Mouse (Mus musculus) forebrain, embryonic 12.5 days (tissue): ENCODE measurements around the gene Mctp1. TPM values are rescaled to one million over a fixed set of nuclear protein-coding genes. Genes with fewer than 3 reads are reported as not detected.
"Not testable (repeated sequence)": the region's sequence is repeated elsewhere in the genome, so short reads cannot be mapped to it uniquely, and the experiment has no call there.

Experiments
- ATAC-seq: fragments of 200-750 bp; cut with Nextera tagmentation; 2 replicates; pipeline ENCODE4 v1.8.0; 2017; ENCODE audit warnings: moderate TSS enrichment; ENCODE audit not compliant: low FRiP score
- H3K27ac ChIP-seq: fragments of 300-500 bp; sonication (generic); 2 replicates; pipeline ENCODE4 v1.5.1; 2016; ENCODE audit warnings: mild to moderate bottlenecking
- H3K27me3 ChIP-seq: fragments of 300-500 bp; sonication (generic); 2 replicates; pipeline ENCODE4 v1.6.1; 2016; ENCODE audit warnings: mild to moderate bottlenecking
- H3K36me3 ChIP-seq: fragments of 300-500 bp; sonication (generic); replicated peaks from 2 replicates; pipeline ENCODE4 v1.6.1; 2016; ENCODE audit warnings: mild to moderate bottlenecking
- H3K4me1 ChIP-seq: fragments of 300-500 bp; sonication (generic); 2 replicates; pipeline ENCODE4 v1.6.1; 2016
- H3K4me2 ChIP-seq: fragments of 300-500 bp; sonication (generic); 2 replicates; pipeline ENCODE4 v1.6.1; 2016; ENCODE audit warnings: mild to moderate bottlenecking, moderate library complexity
- H3K4me3 ChIP-seq: fragments of 300-500 bp; sonication (generic); replicated peaks from 2 replicates; pipeline ENCODE4 v1.5.1; 2016; ENCODE audit warnings: mild to moderate bottlenecking
- H3K9ac ChIP-seq: fragments of 300-500 bp; sonication (generic); 2 replicates; pipeline ENCODE4 v1.6.1; 2016; ENCODE audit warnings: mild to moderate bottlenecking
- H3K9me3 ChIP-seq: fragments of 300-500 bp; sonication (generic); 2 replicates; pipeline ENCODE4 v1.6.1; 2016
- WGBS: fragments of 180-500 bp; shearing (Covaris S2); methylation state at CpG from one replicate; pipeline ENCODE4 v1.1.7; 2016; 5-methylcytosine and 5-hydroxymethylcytosine counted together
- polyA plus RNA-seq: library from polyadenylated mRNA; unstranded; fragments of >200 nt; fragmentation: Nextera tagmentation; extraction: Ambion mirVana; gene quantifications from 2 replicates; pipeline ENCODE4 v1.2.1, GENCODE M21; 2016

Gene Mctp1
- polyA plus RNA-seq, 1 experiment from 2014 or later = 5.6 TPM

DNA sequence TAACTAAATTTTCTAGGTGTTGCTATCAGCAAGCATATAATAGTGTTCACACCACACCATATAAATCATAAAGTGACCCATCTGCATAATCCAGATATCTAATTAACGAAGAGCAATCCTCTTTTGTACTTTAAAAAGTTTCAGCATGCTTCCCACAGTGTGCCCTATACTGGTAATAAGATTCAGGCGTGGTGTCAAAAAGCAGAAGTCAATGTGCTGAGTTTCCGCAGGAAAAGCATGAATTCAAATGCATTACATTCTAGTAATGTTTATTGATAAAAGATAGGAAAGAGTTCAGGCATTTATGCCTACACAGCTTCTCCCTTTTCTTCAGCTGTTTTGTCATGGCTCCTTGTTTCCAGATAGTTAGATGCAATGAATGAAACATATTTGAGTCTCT is 544.8 kb downstream of the Mctp1 start:
- no peaks in the 10 kb centered on the region for H3K27me3 ChIP-seq
- H3K4me1 ChIP-seq = no peaks in the 10 kb centered on the region
- H3K4me2 ChIP-seq = no peak overlapping the region
- no peak overlapping the region for H3K4me3 ChIP-seq
- ATAC-seq = no peak
- WGBS = 77% methylated on average over 3 of the region's 3 CpGs
- no peak overlapping the region for H3K9ac ChIP-seq
- no peaks in the 10 kb centered on the region for H3K9me3 ChIP-seq
- H3K27ac ChIP-seq = no peak overlapping the region
- no peaks in the 10 kb centered on the region for H3K36me3 ChIP-seq

DNA sequence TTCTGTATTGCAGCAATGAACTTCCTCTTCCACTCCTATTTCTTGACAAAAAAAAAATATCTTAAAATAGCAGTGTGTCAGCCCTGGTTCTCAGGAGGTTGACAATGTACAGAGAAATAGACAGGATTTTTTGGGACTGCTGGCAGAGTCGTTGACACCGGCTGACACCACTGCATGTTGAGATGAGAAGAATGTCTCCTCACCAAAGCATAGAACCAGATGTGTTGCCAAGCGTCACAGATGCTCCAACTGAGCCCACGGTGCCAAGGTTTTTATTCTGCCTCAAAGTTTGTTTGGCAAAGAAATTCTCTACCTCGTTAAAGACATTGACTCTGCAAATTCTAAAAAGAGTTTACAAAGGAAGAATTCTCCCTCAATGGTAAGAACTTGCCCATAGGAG is 548.6 kb downstream of the Mctp1 start:
- Histone ChIP-seq H3K4me3 (no peak overlapping the region), H3K9ac (no peak overlapping the region), H3K4me2 (no peak overlapping the region), H3K27ac (no peak overlapping the region), H3K4me1 (no peaks in the 10 kb centered on the region), H3K27me3 (no peaks in the 10 kb centered on the region), H3K9me3 (no peaks in the 10 kb centered on the region), H3K36me3 (no peaks in the 10 kb centered on the region)
- ATAC-seq = no peak
- 64% methylated on average over 5 of the region's 5 CpGs for WGBS

DNA sequence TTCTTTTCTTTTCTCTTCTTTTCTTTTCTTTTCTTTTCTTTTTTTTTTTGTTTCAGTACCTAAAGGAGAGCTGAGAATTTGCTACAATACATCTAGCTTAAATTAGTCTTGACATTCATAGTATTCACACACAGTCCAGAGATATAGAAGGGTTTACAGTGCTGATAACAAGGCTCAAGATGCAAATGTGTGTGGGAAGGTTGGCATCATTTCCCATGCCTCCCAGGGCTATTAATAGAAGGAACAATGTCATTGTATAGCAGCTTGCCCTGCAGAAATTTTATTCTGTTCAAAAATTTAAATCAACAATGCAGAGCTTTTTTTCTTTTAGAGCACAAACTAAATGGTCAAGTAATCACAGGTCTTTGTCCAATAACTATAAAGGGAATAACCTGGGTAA is 564.9 kb downstream of the Mctp1 start:
- no peaks in the 10 kb centered on the region for H3K4me1 ChIP-seq
- no peak for ATAC-seq
- no peaks in the 10 kb centered on the region for H3K27me3 ChIP-seq
- H3K9me3 ChIP-seq = no peaks in the 10 kb centered on the region
- H3K4me2 ChIP-seq = no peak overlapping the region
- H3K4me3 ChIP-seq = no peak overlapping the region
- no peaks in the 10 kb centered on the region for H3K36me3 ChIP-seq
- no peak overlapping the region for H3K9ac ChIP-seq
- H3K27ac ChIP-seq = no peak overlapping the region

DNA sequence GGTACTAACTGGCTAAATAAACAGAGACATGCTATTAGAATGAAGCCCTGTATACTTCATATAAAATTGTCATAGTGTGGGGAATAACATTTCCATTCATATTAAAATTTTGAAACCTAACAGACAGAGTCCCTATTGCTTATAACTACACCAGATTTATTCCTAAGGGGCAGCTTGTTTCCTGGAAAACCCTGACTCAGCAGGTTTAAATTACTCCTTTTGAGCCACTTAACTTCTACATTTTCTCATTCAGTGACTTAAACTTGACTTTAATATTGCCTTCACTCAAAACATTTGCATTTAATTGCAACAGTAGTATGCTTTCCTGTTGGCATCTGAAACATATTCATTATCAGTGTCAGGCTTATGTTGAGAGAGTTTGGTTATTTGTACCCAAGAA is 583.3 kb downstream of the Mctp1 start:
- Histone ChIP-seq H3K9me3 (no peaks in the 10 kb centered on the region), H3K4me3 (no peak overlapping the region), H3K36me3 (no peaks in the 10 kb centered on the region), H3K4me1 (no peaks in the 10 kb centered on the region), H3K27ac (no peak overlapping the region), H3K27me3 (no peaks in the 10 kb centered on the region), H3K9ac (no peak overlapping the region), H3K4me2 (no peak overlapping the region)
- ATAC-seq = no peak

DNA sequence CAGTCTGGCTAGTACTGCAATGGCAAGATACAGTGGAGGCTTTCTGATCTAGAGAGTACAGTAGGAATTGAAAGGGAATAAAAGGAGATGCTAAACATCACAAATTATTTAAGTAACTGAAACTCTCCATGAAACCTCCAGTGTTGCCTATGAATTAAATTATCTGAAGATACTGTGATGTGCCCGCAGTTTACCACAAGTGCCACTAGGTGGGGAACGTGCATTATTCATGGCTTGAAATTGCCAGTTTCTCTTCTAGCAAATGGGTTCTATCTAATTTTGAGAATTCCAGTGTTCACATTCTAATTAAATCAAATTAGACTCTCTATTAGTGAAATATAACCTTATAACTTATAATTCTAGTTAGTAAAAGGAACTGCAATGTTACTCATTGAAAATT is 585.1 kb downstream of the Mctp1 start:
- Histone ChIP-seq H3K4me3 (no peak overlapping the region), H3K4me2 (no peak overlapping the region), H3K27me3 (no peaks in the 10 kb centered on the region), H3K9ac (no peak overlapping the region), H3K27ac (no peak overlapping the region), H3K36me3 (no peaks in the 10 kb centered on the region), H3K4me1 (no peaks in the 10 kb centered on the region), H3K9me3 (no peaks in the 10 kb centered on the region)
- ATAC-seq = peak; percentile 73; the same call in 1 of the 2 replicates
- 4% methylated on average over 2 of the region's 2 CpGs for WGBS

DNA sequence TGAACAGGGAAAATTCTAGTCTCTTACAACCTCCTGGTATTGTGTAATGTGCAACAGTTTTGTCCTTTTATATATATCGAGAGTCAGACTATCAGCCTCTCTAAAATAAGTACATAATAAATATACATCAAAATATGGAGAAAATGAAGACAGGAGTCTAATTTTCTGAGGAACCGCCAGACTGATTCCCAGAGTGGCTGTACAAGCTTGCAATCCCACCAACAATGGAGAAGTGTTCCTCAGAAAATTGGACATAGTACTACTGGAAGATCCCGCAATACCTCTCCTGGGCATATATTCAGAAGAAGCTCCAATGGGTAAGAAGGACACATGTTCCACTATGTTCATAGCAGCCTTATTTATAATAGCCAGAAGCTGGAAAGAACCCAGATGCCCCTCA is 586.7 kb downstream of the Mctp1 start:
- not testable (repeated sequence) for H3K27ac ChIP-seq, H3K4me2 ChIP-seq, ATAC-seq, H3K36me3 ChIP-seq, H3K9me3 ChIP-seq, H3K9ac ChIP-seq, H3K4me3 ChIP-seq, H3K4me1 ChIP-seq, H3K27me3 ChIP-seq
- 91% methylated on average over 3 of the region's 3 CpGs for WGBS

DNA sequence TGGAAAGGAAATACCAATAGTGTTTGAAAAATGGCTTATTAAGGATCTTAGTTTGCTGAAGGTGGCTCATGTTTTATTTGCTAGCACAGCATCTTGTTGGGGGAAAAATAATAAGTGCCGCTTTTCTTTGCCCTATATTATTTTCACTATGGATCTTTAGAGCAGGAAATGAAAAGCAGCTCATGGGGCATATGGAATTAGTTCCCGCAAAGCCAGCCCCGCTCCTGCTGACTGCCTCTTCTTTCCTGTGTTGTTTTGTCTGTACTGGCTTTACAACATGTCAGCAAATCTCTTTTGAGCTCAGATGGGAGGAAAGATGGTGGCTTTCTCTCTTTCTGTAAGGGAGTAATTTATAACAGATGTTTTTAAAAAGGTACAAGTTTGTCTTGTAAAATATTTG is 618.3 kb downstream of the Mctp1 start:
- H3K4me3 ChIP-seq = no peak overlapping the region
- no peaks in the 10 kb centered on the region for H3K27me3 ChIP-seq
- no peak overlapping the region for H3K27ac ChIP-seq
- 64% methylated on average over 3 of the region's 3 CpGs for WGBS
- no peaks in the 10 kb centered on the region for H3K36me3 ChIP-seq
- no peak overlapping the region for H3K9ac ChIP-seq
- no peak for ATAC-seq
- H3K4me2 ChIP-seq = no peak overlapping the region
- H3K4me1 ChIP-seq = no peaks in the 10 kb centered on the region
- H3K9me3 ChIP-seq = no peaks in the 10 kb centered on the region

DNA sequence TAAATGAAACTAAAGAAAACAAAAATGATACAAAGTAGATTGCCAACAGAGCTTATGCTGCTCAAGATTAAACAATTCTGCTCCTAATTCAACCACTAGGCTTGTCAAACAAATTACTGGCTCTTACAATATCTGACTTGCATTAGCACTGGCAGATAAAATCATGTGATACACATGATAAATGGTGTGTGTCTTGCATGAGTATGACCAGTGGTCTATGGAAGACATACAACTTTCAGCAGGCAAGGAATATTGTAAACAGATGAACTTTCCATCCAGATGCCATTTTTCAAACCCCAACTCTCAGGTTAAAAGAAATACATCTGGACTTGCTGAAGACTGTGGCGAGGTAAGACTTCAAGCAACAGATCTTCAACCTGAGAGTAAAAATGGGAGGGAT is 619.3 kb downstream of the Mctp1 start:
- WGBS = 89% methylated on average over 1 of the region's 1 CpGs
- ATAC-seq = no peak
- no peak overlapping the region for H3K9ac ChIP-seq
- no peaks in the 10 kb centered on the region for H3K36me3 ChIP-seq
- H3K4me3 ChIP-seq = no peak overlapping the region
- no peaks in the 10 kb centered on the region for H3K9me3 ChIP-seq
- H3K4me2 ChIP-seq = no peak overlapping the region
- no peaks in the 10 kb centered on the region for H3K4me1 ChIP-seq
- H3K27me3 ChIP-seq = no peaks in the 10 kb centered on the region
- H3K27ac ChIP-seq = no peak overlapping the region

DNA sequence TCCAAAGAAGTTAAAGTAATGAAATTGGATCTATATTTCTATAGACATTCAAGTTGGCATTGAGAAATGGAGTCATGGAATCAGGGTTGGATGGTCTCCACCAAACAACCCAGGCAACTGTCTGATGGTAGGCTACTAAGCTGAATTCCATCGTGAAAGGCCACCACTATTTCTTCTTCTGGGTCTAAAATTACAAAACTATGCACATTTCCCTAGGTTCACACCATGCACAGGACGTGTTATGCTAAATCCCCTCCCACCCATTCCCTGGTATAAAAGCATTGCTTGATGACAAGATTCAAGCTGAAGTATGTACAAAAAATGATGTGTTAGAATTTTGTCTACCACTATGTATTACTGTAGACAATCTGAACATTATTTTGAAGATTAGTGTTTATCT is 634.5 kb downstream of the Mctp1 start:
- no peaks in the 10 kb centered on the region for H3K36me3 ChIP-seq
- no peak for ATAC-seq
- H3K9me3 ChIP-seq = no peaks in the 10 kb centered on the region
- no peaks in the 10 kb centered on the region for H3K27me3 ChIP-seq
- H3K27ac ChIP-seq = no peak overlapping the region
- H3K4me3 ChIP-seq = no peak overlapping the region
- no peak overlapping the region for H3K4me2 ChIP-seq
- H3K9ac ChIP-seq = no peak overlapping the region
- WGBS = 90% methylated on average over 2 of the region's 2 CpGs
- H3K4me1 ChIP-seq = no peaks in the 10 kb centered on the region

DNA sequence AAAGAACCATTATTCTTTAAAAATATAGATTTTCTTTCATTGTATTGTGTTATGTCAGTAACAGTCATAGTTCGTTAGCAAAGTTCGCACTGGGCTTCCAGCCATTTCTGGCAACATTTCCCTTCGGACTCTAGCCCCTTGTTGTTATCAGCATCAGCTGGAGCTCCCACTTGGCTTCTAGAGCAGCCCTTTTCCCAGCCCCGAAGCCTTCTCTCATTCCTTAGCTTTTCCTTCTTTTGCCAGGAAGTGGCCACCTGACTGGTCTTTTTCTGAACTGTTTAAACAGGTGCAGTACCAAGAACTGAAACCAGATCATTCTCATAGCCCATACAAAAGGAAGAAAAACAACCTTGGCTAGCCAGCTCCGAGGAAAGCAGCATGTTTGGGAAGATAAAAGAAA is 645.3 kb downstream of the Mctp1 start:
- ATAC-seq = no peak
- WGBS = 72% methylated on average over 5 of the region's 5 CpGs
- Histone ChIP-seq H3K4me2 (no peak overlapping the region), H3K9me3 (no peaks in the 10 kb centered on the region), H3K36me3 (no peaks in the 10 kb centered on the region), H3K4me3 (no peak overlapping the region), H3K9ac (no peak overlapping the region), H3K27ac (no peak overlapping the region), H3K27me3 (no peaks in the 10 kb centered on the region), H3K4me1 (no peaks in the 10 kb centered on the region)

DNA sequence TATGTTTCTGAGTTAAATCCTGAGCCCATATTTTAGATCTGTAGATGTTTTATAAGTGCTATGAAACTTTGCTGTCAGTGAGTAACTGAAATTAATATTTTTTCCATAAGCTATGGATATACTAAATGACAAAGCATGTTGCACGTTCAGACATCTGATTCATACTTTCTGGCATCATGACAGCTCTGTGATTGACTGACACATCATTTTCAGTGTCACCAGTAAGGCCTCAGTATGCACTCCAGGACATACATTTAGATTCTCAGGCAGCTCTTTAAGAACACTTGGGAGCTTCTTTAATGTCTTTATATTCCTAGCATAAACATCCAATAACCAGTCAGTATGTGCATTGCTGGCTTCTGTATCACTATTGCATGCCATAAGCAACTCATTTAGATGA is 659.0 kb downstream of the Mctp1 start:
- no peak for ATAC-seq
- Histone ChIP-seq H3K36me3 (peaks cover 7% of the 10 kb centered on the region; the same call in 1 of the 2 replicates), H3K4me1 (peaks cover 7% of the 10 kb centered on the region), H3K4me2 (no peak overlapping the region), H3K27me3 (no peaks in the 10 kb centered on the region), H3K9me3 (no peaks in the 10 kb centered on the region), H3K27ac (no peak overlapping the region), H3K9ac (no peak overlapping the region), H3K4me3 (no peak overlapping the region)
- 95% methylated on average over 1 of the region's 1 CpGs for WGBS

DNA sequence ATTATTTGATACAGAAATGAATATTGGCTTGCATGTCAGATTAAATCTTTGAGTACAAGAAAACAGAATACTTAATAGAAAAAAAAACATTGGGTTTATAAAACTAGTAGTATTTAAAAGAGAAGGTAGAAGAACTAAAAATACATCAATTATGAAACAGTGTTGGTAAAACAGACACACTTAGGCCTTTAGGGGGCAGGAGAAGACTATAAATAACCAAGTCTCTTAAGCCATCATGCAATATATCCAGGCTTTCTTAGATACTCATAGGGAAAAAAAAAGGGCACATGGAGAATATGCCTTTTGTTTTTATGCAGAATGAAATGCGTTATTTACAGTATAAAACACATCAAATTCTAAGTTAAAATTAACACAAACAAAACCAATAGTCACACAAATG is 661.0 kb downstream of the Mctp1 start:
- H3K9me3 ChIP-seq = no peaks in the 10 kb centered on the region
- peaks cover 7% of the 10 kb centered on the region for H3K4me1 ChIP-seq
- peaks cover 7% of the 10 kb centered on the region; the same call in 1 of the 2 replicates for H3K36me3 ChIP-seq
- no peak overlapping the region for H3K4me2 ChIP-seq
- peak; percentile 65 for ATAC-seq
- H3K27ac ChIP-seq = no peak overlapping the region
- 74% methylated on average over 1 of the region's 1 CpGs for WGBS
- no peak overlapping the region for H3K9ac ChIP-seq
- H3K27me3 ChIP-seq = no peaks in the 10 kb centered on the region
- H3K4me3 ChIP-seq = no peak overlapping the region

DNA sequence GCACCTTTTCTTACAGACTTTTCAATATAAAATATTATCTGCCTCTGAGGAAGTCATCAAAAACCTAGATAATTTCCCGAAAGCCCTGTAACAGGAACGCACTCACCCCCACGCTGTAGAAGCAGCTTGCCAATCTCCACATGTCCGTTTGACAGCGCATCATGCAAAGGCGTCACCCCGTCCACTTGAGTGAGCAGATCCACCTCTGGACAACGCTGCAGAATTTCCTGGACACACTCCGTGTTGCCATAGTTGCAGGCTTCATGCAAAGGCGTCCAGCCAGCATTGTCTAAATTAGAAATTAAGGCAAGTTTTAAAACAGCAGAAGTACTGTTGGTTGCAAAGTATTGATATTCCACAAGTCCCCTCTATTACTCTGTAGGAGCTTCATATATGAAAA is 662.1 kb downstream of the Mctp1 start:
- H3K4me1 ChIP-seq = peaks cover 7% of the 10 kb centered on the region
- H3K9ac ChIP-seq = no peak overlapping the region
- peak; percentile 63 for ATAC-seq
- no peak overlapping the region for H3K27ac ChIP-seq
- H3K27me3 ChIP-seq = no peaks in the 10 kb centered on the region
- no peak overlapping the region for H3K4me3 ChIP-seq
- no peaks in the 10 kb centered on the region for H3K9me3 ChIP-seq
- no peak overlapping the region for H3K4me2 ChIP-seq
- H3K36me3 ChIP-seq = peaks cover 7% of the 10 kb centered on the region; the same call in 1 of the 2 replicates
- WGBS = 76% methylated on average over 10 of the region's 10 CpGs
